Mouse (Mus musculus) layer of hippocampus, adult 9-11 months (tissue): ENCODE data around the gene Gins3.
"Not testable (repeated sequence)": the region's sequence is repeated elsewhere in the genome, so short reads cannot be mapped to it uniquely, and the experiment has no call there.

Source experiments
- DNase-seq: peaks from one replicate; pipeline ENCODE4 v3.0.0; 2022

Gene Gins3

GRCm38 (mm10) chr8:95655831-95656230 lies 22.6 kb downstream of the Gins3 start:
- DNase-seq, result no peak

- DNase-seq, result no peak
Observed at GRCm38 (mm10) chr8:95656316-95657002, 23.2 kb downstream of the Gins3 start.

- DNase-seq, result no peak
Observed at GRCm38 (mm10) chr8:95657523-95657922, 24.3 kb downstream of the Gins3 start.

- no peak for DNase-seq
Observed at GRCm38 (mm10) chr8:95660334-95660882, 27.2 kb downstream of the Gins3 start.

GRCm38 (mm10) chr8:95661085-95661484 lies 27.8 kb downstream of the Gins3 start:
- no peak for DNase-seq

GRCm38 (mm10) chr8:95661575-95661974 lies 28.3 kb downstream of the Gins3 start:
- no peak for DNase-seq

GRCm38 (mm10) chr8:95662885-95663598 lies 29.8 kb downstream of the Gins3 start:
- DNase-seq, result no peak

GRCm38 (mm10) chr8:95663599-95663949 lies 30.3 kb downstream of the Gins3 start:
- no peak for DNase-seq

- not testable (repeated sequence) for DNase-seq
Observed at GRCm38 (mm10) chr8:95665813-95666452, 32.7 kb downstream of the Gins3 start.

- no peak for DNase-seq
Observed at GRCm38 (mm10) chr8:95668163-95668958, 35.1 kb downstream of the Gins3 start.

- no peak for DNase-seq
Observed at GRCm38 (mm10) chr8:95669967-95670366, 36.7 kb downstream of the Gins3 start.

- DNase-seq, result peak; percentile 50
Observed at GRCm38 (mm10) chr8:95671861-95672260, 38.6 kb downstream of the Gins3 start.

GRCm38 (mm10) chr8:95672811-95673210 lies 39.6 kb downstream of the Gins3 start:
- DNase-seq, result no peak

GRCm38 (mm10) chr8:95676631-95677030 lies 43.4 kb downstream of the Gins3 start, which contains the start of gene Ndrg4:
Gene Ndrg4 (plus strand): TSS chr8:95676980.
- DNase-seq, result no peak

- no peak for DNase-seq
Observed at GRCm38 (mm10) chr8:95677591-95678023, 44.4 kb downstream of the Gins3 start.

- peak; percentile 49 for DNase-seq
Observed at GRCm38 (mm10) chr8:95678024-95678611, 44.9 kb downstream of the Gins3 start.

- DNase-seq, result peak; percentile 65
Observed at GRCm38 (mm10) chr8:95688073-95688672, 54.9 kb downstream of the Gins3 start.

GRCm38 (mm10) chr8:95690929-95691541 lies 57.8 kb downstream of the Gins3 start:
- DNase-seq, result no peak

- peak; percentile 83 for DNase-seq
Observed at GRCm38 (mm10) chr8:95694631-95695030, 61.4 kb downstream of the Gins3 start.
